Mouse (Mus musculus): ENCODE results near the gene Mbd6. TPM values are rescaled to one million over a fixed set of nuclear protein-coding genes. Genes with fewer than 3 reads are reported as not detected.

The Mbd6 gene
- 5.7 and 6.5 TPM in 2 replicates for polyA plus RNA-seq (2015; fragmentation: Nextera tagmentation; extraction: Ambion mirVana)

- peak; percentile 56 for ATAC-seq (ENCODE audit: low read depth)
- 0% methylated on average over 39 of the region's 65 CpGs for WGBS (ENCODE audit: insufficient replicate concordance)
- Histone ChIP-seq H3K36me3 (ENCODE audit: control insufficient read depth, insufficient read depth) (peaks cover 28% of the 10 kb centered on the region), H3K9ac (ENCODE audit: low read depth, low read length) (peak within 1 kb of the TSS; percentile 93), H3K4me1 (ENCODE audit: control insufficient read depth, low read depth, low read length) (peaks cover 52% of the 10 kb centered on the region), H3K4me3 (ENCODE audit: low read depth, low read length) (peak within 1 kb of the TSS; percentile 75), H3K27me3 (ENCODE audit: control insufficient read depth, insufficient read depth, low read depth, low read length) (no peaks in the 10 kb centered on the region), H3K4me2 (ENCODE audit: low read depth, low read length) (peak within 1 kb of the TSS; percentile 96), H3K27ac (ENCODE audit: low read length) (peak within 1 kb of the TSS; percentile 98), H3K9me3 (replicated peaks; ENCODE audit: control insufficient read depth, low read length) (no peaks in the 10 kb centered on the region)
Observed at GRCm38 (mm10) chr10:127288800-127289572, at the start of gene Mbd6. TSS of gene Mbd6 (minus strand) at chr10:127289018.

DNA sequence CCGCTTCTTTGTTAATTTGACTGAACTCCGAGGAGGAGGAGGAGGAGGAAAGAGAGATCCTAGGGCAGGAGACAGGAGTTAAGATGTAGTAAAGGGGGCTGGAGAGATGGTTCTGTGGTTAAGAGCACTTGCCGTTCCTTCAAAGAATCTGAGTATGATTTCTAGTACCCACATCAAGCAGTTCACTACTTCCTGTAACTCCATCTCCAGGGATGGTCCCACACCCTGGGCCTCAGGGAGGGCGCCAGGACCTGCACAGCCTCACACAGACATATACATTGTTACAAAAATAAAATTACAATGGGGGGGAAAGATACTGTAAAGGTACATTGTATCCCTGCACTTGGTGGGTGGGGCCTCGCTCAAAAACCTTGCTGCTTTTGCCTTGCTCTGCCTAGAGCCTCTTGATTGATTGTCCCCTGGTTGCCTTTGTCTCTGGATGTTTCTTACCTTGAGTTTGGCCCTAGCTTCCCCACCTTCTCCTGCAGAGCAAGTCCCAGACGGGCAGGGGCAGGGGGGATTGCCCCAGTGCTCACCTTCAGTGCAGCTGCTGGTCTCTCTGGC lies 48.8 kb upstream of the Mbd6 start:
- Histone ChIP-seq H3K9me3 (replicated peaks; ENCODE audit: control insufficient read depth, low read length) (no peaks in the 10 kb centered on the region), H3K9ac (ENCODE audit: low read depth, low read length) (no peak overlapping the region), H3K27me3 (ENCODE audit: control insufficient read depth, insufficient read depth, low read depth, low read length) (peaks cover 53% of the 10 kb centered on the region), H3K4me3 (ENCODE audit: low read depth, low read length) (no peak overlapping the region), H3K36me3 (ENCODE audit: control insufficient read depth, insufficient read depth) (no peaks in the 10 kb centered on the region), H3K4me1 (ENCODE audit: control insufficient read depth, low read depth, low read length) (peaks cover 23% of the 10 kb centered on the region), H3K4me2 (ENCODE audit: low read depth, low read length) (no peak overlapping the region), H3K27ac (ENCODE audit: low read length) (no peak overlapping the region)
- WGBS (ENCODE audit: insufficient replicate concordance): 49% methylated on average over 6 of the region's 6 CpGs
- ATAC-seq (ENCODE audit: low read depth): no peak

DNA sequence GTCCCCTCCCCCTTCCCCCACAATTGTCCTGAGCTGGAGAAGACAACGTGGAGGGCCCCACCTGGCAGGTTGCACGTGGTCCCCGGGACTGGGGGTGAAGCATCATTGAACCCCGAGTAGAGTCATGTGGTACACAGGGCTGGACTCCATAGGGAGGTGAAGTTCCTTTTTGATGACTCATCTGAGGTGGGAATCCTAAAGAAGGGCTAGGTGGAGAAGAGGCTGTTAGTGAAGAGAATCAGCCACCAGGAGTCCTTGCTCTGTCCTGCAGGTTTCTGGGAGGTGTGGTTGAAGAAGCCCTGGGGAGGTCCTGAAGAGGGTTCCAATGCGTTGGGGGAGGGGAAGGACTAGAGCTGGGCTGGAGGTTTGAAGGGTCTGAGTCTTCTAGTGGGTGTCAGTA lies 48.1 kb upstream of the Mbd6 start:
- H3K27me3 ChIP-seq (ENCODE audit: control insufficient read depth, insufficient read depth, low read depth, low read length): peaks cover 47% of the 10 kb centered on the region

GRCm38 (mm10) chr10:127335271-127335670 lies 46.5 kb upstream of the Mbd6 start:
- Histone ChIP-seq H3K4me3 (ENCODE audit: low read depth, low read length) (no peak overlapping the region), H3K27me3 (ENCODE audit: control insufficient read depth, insufficient read depth, low read depth, low read length) (peaks cover 30% of the 10 kb centered on the region), H3K4me2 (ENCODE audit: low read depth, low read length) (no peak overlapping the region)

More for the DNA sequence above, 48.1 kb upstream of the Mbd6 start:
- WGBS (ENCODE audit: insufficient replicate concordance): 60% methylated on average over 5 of the region's 5 CpGs
- Histone ChIP-seq H3K9ac (ENCODE audit: low read depth, low read length) (no peak overlapping the region), H3K36me3 (ENCODE audit: control insufficient read depth, insufficient read depth) (no peaks in the 10 kb centered on the region), H3K4me2 (ENCODE audit: low read depth, low read length) (no peak overlapping the region), H3K4me3 (ENCODE audit: low read depth, low read length) (no peak overlapping the region), H3K9me3 (replicated peaks; ENCODE audit: control insufficient read depth, low read length) (no peaks in the 10 kb centered on the region), H3K27ac (ENCODE audit: low read length) (no peak overlapping the region), H3K4me1 (ENCODE audit: control insufficient read depth, low read depth, low read length) (peaks cover 20% of the 10 kb centered on the region)
- no peak for ATAC-seq (ENCODE audit: low read depth)

GRCm38 (mm10) chr10:127333152-127333551 lies 44.3 kb upstream of the Mbd6 start:
- H3K9me3 ChIP-seq (replicated peaks; ENCODE audit: control insufficient read depth, low read length): no peaks in the 10 kb centered on the region
- H3K4me1 ChIP-seq (ENCODE audit: control insufficient read depth, low read depth, low read length): peaks cover 5% of the 10 kb centered on the region; the same call in 1 of the 2 replicates
- H3K27ac ChIP-seq (ENCODE audit: low read length): no peak overlapping the region
- no peak overlapping the region for H3K4me3 ChIP-seq (ENCODE audit: low read depth, low read length)
- ATAC-seq (ENCODE audit: low read depth): no peak
- H3K27me3 ChIP-seq (ENCODE audit: control insufficient read depth, insufficient read depth, low read depth, low read length): peaks cover 9% of the 10 kb centered on the region
- H3K4me2 ChIP-seq (ENCODE audit: low read depth, low read length): no peak overlapping the region
- 42% methylated on average over 5 of the region's 5 CpGs for WGBS (ENCODE audit: insufficient replicate concordance)
- H3K36me3 ChIP-seq (ENCODE audit: control insufficient read depth, insufficient read depth): no peaks in the 10 kb centered on the region
- H3K9ac ChIP-seq (ENCODE audit: low read depth, low read length): no peak overlapping the region

More at GRCm38 (mm10) chr10:127335271-127335670, 46.5 kb upstream of the Mbd6 start:
- 23% methylated on average over 1 of the region's 1 CpGs for WGBS (ENCODE audit: insufficient replicate concordance)
- no peak overlapping the region for H3K9ac ChIP-seq (ENCODE audit: low read depth, low read length)
- H3K9me3 ChIP-seq (replicated peaks; ENCODE audit: control insufficient read depth, low read length): no peaks in the 10 kb centered on the region
- H3K27ac ChIP-seq (ENCODE audit: low read length): no peak overlapping the region
- H3K4me1 ChIP-seq (ENCODE audit: control insufficient read depth, low read depth, low read length): peaks cover 16% of the 10 kb centered on the region
- no peak for ATAC-seq (ENCODE audit: low read depth)
- H3K36me3 ChIP-seq (ENCODE audit: control insufficient read depth, insufficient read depth): no peaks in the 10 kb centered on the region

GRCm38 (mm10) chr10:127332211-127332874 lies 43.5 kb upstream of the Mbd6 start:
- Histone ChIP-seq H3K4me3 (ENCODE audit: low read depth, low read length) (no peak overlapping the region), H3K27me3 (ENCODE audit: control insufficient read depth, insufficient read depth, low read depth, low read length) (peaks cover 3% of the 10 kb centered on the region), H3K27ac (ENCODE audit: low read length) (no peak overlapping the region), H3K9me3 (replicated peaks; ENCODE audit: control insufficient read depth, low read length) (no peaks in the 10 kb centered on the region), H3K9ac (ENCODE audit: low read depth, low read length) (no peak overlapping the region), H3K36me3 (ENCODE audit: control insufficient read depth, insufficient read depth) (no peaks in the 10 kb centered on the region), H3K4me1 (ENCODE audit: control insufficient read depth, low read depth, low read length) (peaks cover 5% of the 10 kb centered on the region; the same call in 1 of the 2 replicates), H3K4me2 (ENCODE audit: low read depth, low read length) (no peak overlapping the region; the same call in 1 of the 2 replicates)
- no peak for ATAC-seq (ENCODE audit: low read depth)
- 40% methylated on average over 31 of the region's 31 CpGs for WGBS (ENCODE audit: insufficient replicate concordance)

- Histone ChIP-seq H3K4me1 (ENCODE audit: control insufficient read depth, low read depth, low read length) (peaks cover 22% of the 10 kb centered on the region), H3K4me3 (ENCODE audit: low read depth, low read length) (no peak overlapping the region), H3K36me3 (ENCODE audit: control insufficient read depth, insufficient read depth) (no peaks in the 10 kb centered on the region), H3K9me3 (replicated peaks; ENCODE audit: control insufficient read depth, low read length) (no peaks in the 10 kb centered on the region), H3K27me3 (ENCODE audit: control insufficient read depth, insufficient read depth, low read depth, low read length) (peaks cover 9% of the 10 kb centered on the region), H3K4me2 (ENCODE audit: low read depth, low read length) (no peak overlapping the region), H3K9ac (ENCODE audit: low read depth, low read length) (no peak overlapping the region), H3K27ac (ENCODE audit: low read length) (no peak overlapping the region)
- ATAC-seq (ENCODE audit: low read depth): no peak
- 67% methylated on average over 7 of the region's 7 CpGs for WGBS (ENCODE audit: insufficient replicate concordance)
Observed at GRCm38 (mm10) chr10:127330212-127330611, 41.4 kb upstream of the Mbd6 start.

GRCm38 (mm10) chr10:127327461-127328145 lies 38.8 kb upstream of the Mbd6 start:
- peaks cover 9% of the 10 kb centered on the region for H3K27me3 ChIP-seq (ENCODE audit: control insufficient read depth, insufficient read depth, low read depth, low read length)
- no peaks in the 10 kb centered on the region for H3K36me3 ChIP-seq (ENCODE audit: control insufficient read depth, insufficient read depth)
- no peak overlapping the region for H3K4me3 ChIP-seq (ENCODE audit: low read depth, low read length)
- no peaks in the 10 kb centered on the region for H3K9me3 ChIP-seq (replicated peaks; ENCODE audit: control insufficient read depth, low read length)
- no peak overlapping the region for H3K4me2 ChIP-seq (ENCODE audit: low read depth, low read length)
- ATAC-seq (ENCODE audit: low read depth): no peak
- peaks cover 26% of the 10 kb centered on the region for H3K4me1 ChIP-seq (ENCODE audit: control insufficient read depth, low read depth, low read length)
- H3K27ac ChIP-seq (ENCODE audit: low read length): no peak overlapping the region
- no peak overlapping the region for H3K9ac ChIP-seq (ENCODE audit: low read depth, low read length)
- WGBS (ENCODE audit: insufficient replicate concordance): 79% methylated on average over 18 of the region's 18 CpGs

All from liver, embryonic 16.5 days (tissue).